In the genomic region with DNA sequence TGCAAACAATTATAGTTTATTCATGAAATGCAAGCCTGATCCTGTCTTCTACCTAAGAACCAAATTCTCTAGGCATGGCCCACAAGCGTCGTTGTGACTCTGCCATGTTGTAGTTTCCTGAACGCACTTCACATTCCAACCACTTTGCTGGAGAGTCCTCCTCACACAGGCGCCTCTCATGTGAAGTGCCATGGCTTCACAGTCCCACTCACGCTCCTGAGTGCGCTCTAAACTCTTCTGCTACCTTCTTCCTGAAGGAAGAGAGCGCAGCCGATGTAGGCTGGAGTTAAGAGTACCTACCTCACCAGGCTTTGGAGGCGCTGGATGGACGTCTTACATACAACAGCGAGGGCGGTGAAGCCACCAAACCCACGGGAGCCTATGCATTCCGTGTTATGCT, we compare ENCODE assay signal across 16 mouse cellular contexts.
DNase-seq lines count a peak whose midpoint lies in the region; ATAC-seq lines count a peak whose summit lies in the region.
"Had no signal": no experiment of that assay in that cellular context is flagged by ENCODE, and none has a peak within 500 bp of the region (broad histone marks: within the 10 kb centered on the region; RNA-seq: fewer than 3 reads in every experiment).

No protein-coding gene starts in this region.

- H3K4me1 ChIP-seq in heart, embryonic 10.5 days = peaks cover 9% of the 10 kb centered on the region; the same call in 1 of the 2 replicates
- H3K4me1 ChIP-seq in heart, embryonic 11.5 days (ENCODE audit: control insufficient read depth, insufficient read depth, low read length) = peaks cover 5% of the 10 kb centered on the region; the same call in 1 of the 2 replicates
- H3K4me1 ChIP-seq in midbrain, embryonic 15.5 days = no peaks in the 10 kb centered on the region
- H3K4me1 ChIP-seq: embryonic facial prominence, embryonic 13.5 days; liver, embryonic 15.5 days had no signal

- no peak overlapping the region for H3K27ac ChIP-seq in heart, embryonic 10.5 days
- no peak overlapping the region for H3K27ac ChIP-seq in heart, embryonic 11.5 days (ENCODE audit: low read depth, low read length)
- H3K27ac ChIP-seq in midbrain, embryonic 15.5 days = no peak overlapping the region
- H3K27ac ChIP-seq: embryonic facial prominence, embryonic 13.5 days; forebrain, embryonic 10.5 days; hindbrain, embryonic 14.5 days; liver, embryonic 15.5 days had no signal

- no peak overlapping the region for H3K4me2 ChIP-seq in heart, embryonic 11.5 days
- no peak overlapping the region for H3K4me2 ChIP-seq in midbrain, embryonic 15.5 days
- H3K4me2 ChIP-seq: embryonic facial prominence, embryonic 13.5 days; hindbrain, embryonic 14.5 days; liver, embryonic 15.5 days had no signal

- no peaks in the 10 kb centered on the region for H3K9me3 ChIP-seq in heart, embryonic 10.5 days
- H3K9me3 ChIP-seq in heart, embryonic 11.5 days (replicated peaks; ENCODE audit: control insufficient read depth, low read length) = no peaks in the 10 kb centered on the region
- no peaks in the 10 kb centered on the region for H3K9me3 ChIP-seq in midbrain, embryonic 15.5 days
- H3K9me3 ChIP-seq: embryonic facial prominence, embryonic 13.5 days; forebrain, embryonic 10.5 days; liver, embryonic 15.5 days had no signal

- no peaks in the 10 kb centered on the region for H3K27me3 ChIP-seq in heart, embryonic 10.5 days (ENCODE audit: insufficient read depth, poor library complexity, severe bottlenecking)
- H3K27me3 ChIP-seq in heart, embryonic 11.5 days (ENCODE audit: control insufficient read depth, insufficient read depth, low read length) = no peaks in the 10 kb centered on the region
- H3K27me3 ChIP-seq in midbrain, embryonic 15.5 days (replicated peaks) = no peaks in the 10 kb centered on the region
- H3K27me3 ChIP-seq: embryonic facial prominence, embryonic 13.5 days; liver, embryonic 15.5 days had no signal

- H3K4me3 ChIP-seq in heart, embryonic 10.5 days = no peak overlapping the region
- no peak overlapping the region for H3K4me3 ChIP-seq in heart, embryonic 11.5 days (ENCODE audit: low read depth, low read length)
- no peak overlapping the region for H3K4me3 ChIP-seq in midbrain, embryonic 15.5 days
- H3K4me3 ChIP-seq: embryonic facial prominence, embryonic 13.5 days; forebrain, embryonic 10.5 days; liver, embryonic 15.5 days had no signal

- DNase-seq in heart, embryonic 10.5 days (ENCODE audit: low spot score) = peak; percentile 75
- DNase-seq in urinary bladder, postnatal 14 days (ENCODE audit: low spot score) = peak; percentile 15
- DNase-seq in urinary bladder, postnatal 25 days (ENCODE audit: low spot score) = no peak
- DNase-seq in lung, postnatal 10 days = peak; percentile 65
- DNase-seq in right cerebral cortex, postnatal 36 days (ENCODE audit: low spot score in 2 of 2) = no peak
- DNase-seq: cerebellum, adult 11-12 months; cerebellum, postnatal 36 days; kidney, postnatal 25 days; layer of hippocampus, postnatal 36 days; thymus, adult 2 months had no signal

- no peak overlapping the region for H3K9ac ChIP-seq in heart, embryonic 11.5 days (ENCODE audit: low read depth, low read length)
- no peak overlapping the region for H3K9ac ChIP-seq in midbrain, embryonic 15.5 days
- H3K9ac ChIP-seq: embryonic facial prominence, embryonic 13.5 days; hindbrain, embryonic 14.5 days; liver, embryonic 15.5 days had no signal

- no peak for ATAC-seq in heart, embryonic 11.5 days (replicated peaks; ENCODE audit: insufficient number of reproducible peaks, low FRiP score, low TSS enrichment)
- ATAC-seq in midbrain, embryonic 15.5 days (replicated peaks) = no peak

- 74% methylated on average over 14 of the region's 14 CpGs for WGBS in heart, embryonic 10.5 days
- 80% methylated on average over 14 of the region's 14 CpGs for WGBS in heart, embryonic 11.5 days (ENCODE audit: insufficient replicate concordance)
- WGBS in midbrain, embryonic 15.5 days = 91% methylated on average over 14 of the region's 14 CpGs

- H3K36me3 ChIP-seq in heart, embryonic 10.5 days = peaks cover 11% of the 10 kb centered on the region
- H3K36me3 ChIP-seq in heart, embryonic 11.5 days (ENCODE audit: control insufficient read depth, insufficient read depth, low read length) = no peaks in the 10 kb centered on the region
- H3K36me3 ChIP-seq in midbrain, embryonic 15.5 days (replicated peaks) = no peaks in the 10 kb centered on the region
- H3K36me3 ChIP-seq: forebrain, embryonic 10.5 days had no signal

Comparison
In these comparisons a context has a peak if more than half of its experiments do, and no peak if none do; other contexts are left out.
1. DNase-seq: peak in heart, embryonic 10.5 days (single experiment), urinary bladder, postnatal 14 days (single experiment) and lung, postnatal 10 days (single experiment); none in urinary bladder, postnatal 25 days (single experiment) and right cerebral cortex, postnatal 36 days (0 of 2).